Mouse (Mus musculus) forebrain, embryonic 15.5 days (tissue): Measurements from ENCODE around the gene 1700056E22Rik. TPM values are rescaled to one million over a fixed set of nuclear protein-coding genes. Genes with fewer than 3 reads are reported as not detected.

Experiments
- ATAC-seq: fragments of 200-750 bp; cut with Nextera tagmentation; replicated peaks from 2 replicates; pipeline ENCODE4 v1.8.0; 2017; ENCODE audit warnings: mild to moderate bottlenecking, moderate TSS enrichment, moderate library complexity
- H3K27ac ChIP-seq: fragments of 300-500 bp; sonication (generic); replicated peaks from 2 replicates; pipeline ENCODE4 v1.5.1; 2015; ENCODE audit warnings: mild to moderate bottlenecking, inconsistent platforms
- H3K27me3 ChIP-seq: fragments of 300-500 bp; sonication (generic); 2 replicates; pipeline ENCODE4 v1.6.1; 2015; ENCODE audit warnings: inconsistent platforms
- H3K36me3 ChIP-seq: fragments of 300-500 bp; sonication (generic); 2 replicates; pipeline ENCODE4 v1.6.1; 2015; ENCODE audit warnings: mild to moderate bottlenecking, inconsistent platforms
- H3K4me1 ChIP-seq: fragments of 300-500 bp; sonication (generic); 2 replicates; pipeline ENCODE4 v1.6.1; 2015; ENCODE audit warnings: inconsistent platforms
- H3K4me2 ChIP-seq: fragments of 300-500 bp; sonication (generic); replicated peaks from 2 replicates; pipeline ENCODE4 v1.6.1; 2015; ENCODE audit warnings: mild to moderate bottlenecking, inconsistent platforms
- H3K4me3 ChIP-seq: fragments of 300-500 bp; sonication (generic); 2 replicates; pipeline ENCODE4 v1.5.1; 2015; ENCODE audit warnings: mild to moderate bottlenecking, inconsistent platforms
- H3K9ac ChIP-seq: fragments of 300-500 bp; sonication (generic); replicated peaks from 2 replicates; pipeline ENCODE4 v1.6.1; 2015; ENCODE audit warnings: mild to moderate bottlenecking, inconsistent platforms
- H3K9me3 ChIP-seq: fragments of 300-500 bp; sonication (generic); 2 replicates; pipeline ENCODE4 v1.6.1; 2016; ENCODE audit warnings: inconsistent platforms
- WGBS: fragments of 180-500 bp; shearing (Covaris S2); methylation state at CpG from one replicate; pipeline ENCODE4 v1.1.7; 2015; ENCODE audit warnings: mixed read lengths; 5-methylcytosine and 5-hydroxymethylcytosine counted together
- polyA plus RNA-seq: library from polyadenylated mRNA; unstranded; fragments of >200 nt; fragmentation: Nextera tagmentation; extraction: Ambion mirVana; gene quantifications from 2 replicates; pipeline ENCODE4 v1.2.1, GENCODE M21; 2015

1700056E22Rik gene
- polyA plus RNA-seq, 1 experiment from 2014 or later: 0.65 TPM

GRCm38 (mm10) chr1:184032682-184033389, 1.3 kb downstream of the 1700056E22Rik start:
- H3K4me3 ChIP-seq: peak overlapping the region; percentile 61
- peak overlapping the region; percentile 73 for H3K9ac ChIP-seq
- H3K36me3 ChIP-seq: no peaks in the 10 kb centered on the region
- peaks cover 30% of the 10 kb centered on the region for H3K4me1 ChIP-seq
- H3K4me2 ChIP-seq: peak overlapping the region; percentile 74
- ATAC-seq: no peak
- no peaks in the 10 kb centered on the region for H3K27me3 ChIP-seq
- WGBS: 21% methylated on average over 19 of the region's 19 CpGs
- peak overlapping the region; percentile 91 for H3K27ac ChIP-seq
- no peaks in the 10 kb centered on the region for H3K9me3 ChIP-seq

GRCm38 (mm10) chr1:184030070-184030802, 3.9 kb downstream of the 1700056E22Rik start:
- H3K4me3 ChIP-seq: no peak overlapping the region

GRCm38 (mm10) chr1:184027039-184027438, 7.1 kb downstream of the 1700056E22Rik start:
- Histone ChIP-seq H3K9ac (no peak overlapping the region), H3K27ac (no peak overlapping the region), H3K4me1 (no peaks in the 10 kb centered on the region), H3K9me3 (no peaks in the 10 kb centered on the region), H3K4me3 (no peak overlapping the region), H3K36me3 (no peaks in the 10 kb centered on the region), H3K27me3 (no peaks in the 10 kb centered on the region), H3K4me2 (no peak overlapping the region)
- ATAC-seq: no peak
- WGBS: 96% methylated on average over 3 of the region's 3 CpGs

More at GRCm38 (mm10) chr1:184030070-184030802, 3.9 kb downstream of the 1700056E22Rik start:
- Histone ChIP-seq H3K27me3 (no peaks in the 10 kb centered on the region), H3K4me2 (no peak overlapping the region), H3K27ac (no peak overlapping the region), H3K36me3 (no peaks in the 10 kb centered on the region), H3K4me1 (peaks cover 14% of the 10 kb centered on the region), H3K9me3 (no peaks in the 10 kb centered on the region), H3K9ac (no peak overlapping the region)
- WGBS: 90% methylated on average over 8 of the region's 8 CpGs
- ATAC-seq: no peak

DNA sequence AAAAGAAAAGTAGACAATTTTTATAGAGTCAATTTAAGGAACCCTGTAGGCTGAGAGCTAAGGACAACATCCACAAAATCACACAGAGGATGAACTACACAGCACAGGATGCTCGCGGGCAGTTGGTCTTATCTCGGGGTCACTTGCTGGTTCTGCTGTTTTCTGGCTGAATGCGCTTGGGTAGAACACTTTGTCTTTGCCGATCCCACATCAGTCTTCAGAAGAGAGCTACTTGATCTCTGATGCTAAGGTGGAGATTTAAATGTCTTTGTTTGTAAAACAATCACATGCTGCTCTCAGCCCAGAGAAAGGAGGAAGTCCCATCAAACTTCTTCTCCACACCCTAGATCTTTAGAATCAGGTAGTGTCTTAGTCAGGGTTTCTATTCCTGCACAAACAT, 9.0 kb downstream of the 1700056E22Rik start:
- Histone ChIP-seq H3K4me1 (no peaks in the 10 kb centered on the region), H3K9ac (no peak overlapping the region), H3K36me3 (no peaks in the 10 kb centered on the region), H3K4me2 (no peak overlapping the region), H3K27ac (no peak overlapping the region), H3K27me3 (no peaks in the 10 kb centered on the region), H3K4me3 (no peak overlapping the region), H3K9me3 (no peaks in the 10 kb centered on the region)
- WGBS: 97% methylated on average over 5 of the region's 5 CpGs
- ATAC-seq: no peak

DNA sequence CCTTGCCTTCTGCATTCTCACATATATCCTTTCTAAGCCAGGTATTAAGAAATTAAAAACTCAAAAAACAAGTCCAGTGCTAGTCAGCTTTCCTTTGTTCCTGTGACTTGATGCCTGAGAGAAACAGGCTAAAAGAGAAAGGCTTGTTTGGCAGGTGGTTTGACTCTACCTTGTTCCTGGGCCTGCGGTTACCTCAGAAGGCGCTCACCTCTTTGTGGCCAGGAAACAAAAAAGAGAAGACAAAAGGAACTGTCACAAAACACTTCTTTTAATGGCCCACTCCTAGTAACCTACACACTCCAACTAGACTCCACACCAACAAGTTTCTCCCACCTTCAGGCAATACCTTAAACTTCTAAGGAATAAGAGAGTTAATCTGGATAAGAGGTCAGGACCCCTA, 9.5 kb downstream of the 1700056E22Rik start:
- Histone ChIP-seq H3K9me3 (no peaks in the 10 kb centered on the region), H3K9ac (no peak overlapping the region), H3K27ac (no peak overlapping the region), H3K36me3 (no peaks in the 10 kb centered on the region), H3K4me1 (no peaks in the 10 kb centered on the region), H3K4me2 (no peak overlapping the region), H3K4me3 (no peak overlapping the region), H3K27me3 (no peaks in the 10 kb centered on the region)
- 97% methylated on average over 2 of the region's 2 CpGs for WGBS
- ATAC-seq: no peak

- H3K9ac ChIP-seq: no peak overlapping the region
- no peak overlapping the region for H3K4me2 ChIP-seq
- H3K4me1 ChIP-seq: no peaks in the 10 kb centered on the region
- ATAC-seq: no peak
- H3K27ac ChIP-seq: no peak overlapping the region
- 46% methylated on average over 2 of the region's 2 CpGs for WGBS
- H3K36me3 ChIP-seq: no peaks in the 10 kb centered on the region
- no peaks in the 10 kb centered on the region for H3K27me3 ChIP-seq
- H3K4me3 ChIP-seq: no peak overlapping the region
- no peaks in the 10 kb centered on the region for H3K9me3 ChIP-seq
These were observed 10.1 kb downstream of the 1700056E22Rik start for GRCm38 (mm10) chr1:184023971-184024370.

- ATAC-seq: no peak
- 51% methylated on average over 6 of the region's 6 CpGs for WGBS
These were observed 14.4 kb downstream of the 1700056E22Rik start for GRCm38 (mm10) chr1:184019722-184020107.

GRCm38 (mm10) chr1:184019042-184019721, 14.9 kb downstream of the 1700056E22Rik start:
- no peak overlapping the region for H3K9ac ChIP-seq
- no peak for ATAC-seq
- H3K4me3 ChIP-seq: no peak overlapping the region
- no peaks in the 10 kb centered on the region for H3K27me3 ChIP-seq
- WGBS: 48% methylated on average over 6 of the region's 6 CpGs
- H3K4me1 ChIP-seq: no peaks in the 10 kb centered on the region
- no peak overlapping the region for H3K27ac ChIP-seq
- H3K36me3 ChIP-seq: no peaks in the 10 kb centered on the region
- no peak overlapping the region for H3K4me2 ChIP-seq
- H3K9me3 ChIP-seq: no peaks in the 10 kb centered on the region

More at GRCm38 (mm10) chr1:184019722-184020107, 14.4 kb downstream of the 1700056E22Rik start:
- H3K4me1 ChIP-seq: no peaks in the 10 kb centered on the region
- H3K27ac ChIP-seq: no peak overlapping the region
- no peak overlapping the region for H3K9ac ChIP-seq
- H3K9me3 ChIP-seq: no peaks in the 10 kb centered on the region
- no peak overlapping the region for H3K4me3 ChIP-seq
- no peaks in the 10 kb centered on the region for H3K36me3 ChIP-seq
- no peak overlapping the region for H3K4me2 ChIP-seq
- H3K27me3 ChIP-seq: no peaks in the 10 kb centered on the region

GRCm38 (mm10) chr1:184017606-184018005, 16.5 kb downstream of the 1700056E22Rik start:
- Histone ChIP-seq H3K4me3 (no peak overlapping the region), H3K9ac (no peak overlapping the region), H3K4me2 (no peak overlapping the region), H3K36me3 (no peaks in the 10 kb centered on the region), H3K9me3 (no peaks in the 10 kb centered on the region; the same call in 1 of the 2 replicates), H3K27me3 (no peaks in the 10 kb centered on the region), H3K4me1 (no peaks in the 10 kb centered on the region), H3K27ac (no peak overlapping the region)
- WGBS: 85% methylated on average over 2 of the region's 2 CpGs
- ATAC-seq: no peak

GRCm38 (mm10) chr1:184015995-184016730, 17.9 kb downstream of the 1700056E22Rik start:
- ATAC-seq: no peak
- 81% methylated on average over 10 of the region's 10 CpGs for WGBS
- H3K27ac ChIP-seq: no peak overlapping the region
- no peak overlapping the region for H3K4me3 ChIP-seq
- H3K4me2 ChIP-seq: no peak overlapping the region
- H3K9me3 ChIP-seq: no peaks in the 10 kb centered on the region; the same call in 1 of the 2 replicates
- no peaks in the 10 kb centered on the region for H3K27me3 ChIP-seq
- no peak overlapping the region for H3K9ac ChIP-seq
- H3K4me1 ChIP-seq: no peaks in the 10 kb centered on the region
- no peaks in the 10 kb centered on the region for H3K36me3 ChIP-seq

DNA sequence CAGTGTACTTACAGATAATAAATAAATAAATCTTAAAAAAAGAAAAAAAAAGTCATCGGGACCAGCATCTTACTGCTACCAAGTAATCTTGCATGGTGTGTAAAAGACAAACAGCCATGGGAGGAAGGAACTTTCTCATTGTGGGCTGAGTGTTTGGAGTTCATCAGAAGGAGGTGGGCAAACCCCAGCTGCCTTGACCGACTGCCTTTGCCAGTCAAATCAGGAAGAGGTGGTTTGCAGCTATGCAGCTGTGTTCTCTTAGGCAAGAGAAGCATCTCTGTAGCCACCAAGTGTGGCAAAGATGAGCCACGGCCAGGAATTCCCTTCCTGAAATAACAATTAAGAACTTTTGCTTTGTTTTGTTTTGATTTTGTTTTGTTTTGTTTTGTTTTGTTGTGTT, 20.0 kb downstream of the 1700056E22Rik start:
- Histone ChIP-seq H3K4me1 (no peaks in the 10 kb centered on the region), H3K27ac (no peak overlapping the region), H3K4me2 (no peak overlapping the region), H3K27me3 (no peaks in the 10 kb centered on the region), H3K36me3 (no peaks in the 10 kb centered on the region), H3K9ac (no peak overlapping the region), H3K4me3 (no peak overlapping the region), H3K9me3 (no peaks in the 10 kb centered on the region; the same call in 1 of the 2 replicates)
- ATAC-seq: no peak
- WGBS: 86% methylated on average over 3 of the region's 3 CpGs
